Mouse (Mus musculus) retina, postnatal 1 day (tissue): ENCODE data around the gene Gm9507.
"Not testable (repeated sequence)": the region's sequence is repeated elsewhere in the genome, so short reads cannot be mapped to it uniquely, and the experiment has no call there.

Source experiments
- DNase-seq: peaks from one replicate; pipeline ENCODE4 v3.0.0-alpha.2; 2012

Gm9507 gene

DNA sequence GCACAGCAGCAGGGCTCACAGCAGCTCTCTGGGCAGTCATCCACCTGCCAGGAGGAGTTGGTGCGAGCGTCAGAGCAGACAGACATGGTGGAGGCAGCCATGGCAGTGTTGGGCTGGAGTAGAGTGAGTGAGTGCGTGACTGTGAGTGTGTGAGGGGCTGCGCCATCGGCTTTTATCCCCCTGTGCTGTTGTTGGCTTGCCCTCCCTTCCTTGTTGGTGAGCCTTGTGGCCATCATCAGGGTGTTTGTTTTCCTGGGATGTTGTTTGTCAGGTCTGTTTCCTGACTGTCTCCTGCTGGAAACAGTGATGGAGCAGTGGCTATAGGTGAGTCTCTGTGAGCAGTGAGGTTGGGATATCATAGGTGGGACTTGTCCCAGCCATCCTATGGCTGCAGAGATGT is at the start of gene Gm9507:
Gene Gm9507, minus strand, starts transcription at position 101 of the 400 bp plus-strand sequence.
- DNase-seq = no peak

DNA sequence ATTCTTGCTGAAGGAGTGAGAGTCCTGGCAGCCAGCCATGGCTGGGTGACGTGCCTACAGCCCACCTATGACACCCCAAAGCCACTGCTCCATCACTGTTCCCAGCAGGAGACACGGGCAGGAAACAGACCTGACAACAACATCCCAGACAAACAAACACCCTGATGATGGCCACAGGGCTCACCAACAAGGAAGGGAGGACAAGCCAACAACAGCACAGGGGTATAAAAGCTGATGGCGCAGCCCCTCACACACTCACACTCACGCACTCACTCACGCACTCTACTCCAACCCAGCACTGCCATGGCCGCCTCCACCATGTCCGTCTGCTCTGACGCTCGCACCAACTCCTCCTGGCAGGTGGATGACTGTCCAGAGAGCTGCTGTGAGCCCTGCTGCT is 40.9 kb upstream of the Gm9507 start, which contains the start of gene Gm10318:
Gene Gm10318, plus strand, starts transcription at position 301 of the 400 bp plus-strand sequence.
- peak; percentile 5 for DNase-seq

DNA sequence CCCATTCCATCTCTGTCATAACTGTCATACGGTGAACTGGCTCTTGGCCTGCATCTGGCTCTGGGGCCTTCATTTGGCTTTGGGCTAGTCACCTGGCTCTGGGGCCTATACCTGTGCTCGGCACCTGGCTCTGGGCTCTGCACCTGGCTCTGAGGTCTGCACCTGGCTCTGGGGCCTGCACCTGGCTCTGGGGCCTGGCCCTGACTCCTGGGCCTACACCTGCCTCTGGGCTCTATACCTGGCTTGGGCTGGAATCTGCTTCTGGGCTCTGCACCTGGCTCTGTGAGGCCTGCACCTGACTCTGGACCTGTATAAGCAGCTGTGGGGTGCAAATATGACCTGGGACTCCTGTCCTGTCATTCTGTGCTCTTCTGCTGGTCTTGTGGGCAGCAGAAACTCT is 35.9 kb upstream of the Gm9507 start:
- DNase-seq = no peak

DNA sequence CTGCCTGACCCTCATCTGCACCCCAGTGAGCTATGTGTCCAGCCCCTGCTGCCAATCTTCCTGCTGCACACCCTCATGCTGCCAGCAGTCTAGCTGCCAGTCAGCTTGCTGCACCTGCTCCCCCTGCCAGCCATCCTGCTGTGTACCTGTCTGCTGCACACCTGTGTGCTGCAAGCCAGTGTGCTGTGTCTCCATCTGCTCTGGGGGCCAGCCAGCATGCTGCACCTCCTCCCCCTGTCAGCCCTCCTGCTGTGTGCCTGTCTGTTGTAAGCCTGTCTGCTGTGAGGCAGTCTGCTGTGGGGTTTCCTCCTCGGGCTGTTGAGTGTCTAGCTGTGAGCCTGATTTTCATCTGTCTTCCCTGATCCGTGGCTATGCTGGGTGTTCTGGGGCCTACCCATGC is 35.3 kb upstream of the Gm9507 start:
- peak; percentile 5 for DNase-seq

DNA sequence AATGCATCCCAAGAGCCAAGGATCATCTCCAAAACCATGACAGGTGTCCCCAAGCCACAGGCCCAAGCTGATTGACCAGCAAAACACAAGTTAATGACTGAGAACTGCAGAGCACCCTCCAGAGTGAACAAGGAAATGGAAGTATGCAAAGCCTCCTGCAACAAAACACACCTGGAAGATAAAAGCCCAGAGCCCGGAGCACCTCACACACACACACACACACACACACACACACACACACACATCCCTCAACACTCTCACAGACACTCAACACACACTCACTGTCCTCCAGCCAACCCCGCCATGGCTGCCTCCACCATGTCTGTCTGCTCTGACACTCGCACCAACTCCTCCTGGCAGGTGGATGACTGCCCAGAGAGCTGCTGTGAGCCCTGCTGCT is 34.9 kb upstream of the Gm9507 start, which contains the start of gene Gm36176:
Gene Gm36176, plus strand, starts transcription at position 301 of the 400 bp plus-strand sequence.
- no peak for DNase-seq

DNA sequence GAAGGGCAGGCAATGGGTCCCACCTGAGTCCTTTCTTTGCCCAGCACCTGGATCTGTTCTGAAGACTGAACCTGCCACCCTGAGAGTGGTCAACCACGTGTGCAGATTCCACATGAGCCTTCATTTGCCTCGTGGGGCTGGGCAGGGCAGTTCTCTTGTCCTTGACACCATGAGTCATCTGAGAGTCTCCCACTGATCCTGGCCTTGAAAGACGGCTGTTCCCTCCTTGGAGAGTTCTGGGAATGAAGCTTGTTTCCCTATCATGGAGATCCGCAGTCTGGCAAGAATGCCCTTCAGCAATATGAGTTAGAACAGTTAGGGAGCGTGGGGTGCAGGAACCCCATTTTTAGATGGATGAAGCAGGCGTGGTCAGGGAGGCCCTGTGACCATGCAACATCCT is 27.4 kb upstream of the Gm9507 start:
- DNase-seq = no peak

DNA sequence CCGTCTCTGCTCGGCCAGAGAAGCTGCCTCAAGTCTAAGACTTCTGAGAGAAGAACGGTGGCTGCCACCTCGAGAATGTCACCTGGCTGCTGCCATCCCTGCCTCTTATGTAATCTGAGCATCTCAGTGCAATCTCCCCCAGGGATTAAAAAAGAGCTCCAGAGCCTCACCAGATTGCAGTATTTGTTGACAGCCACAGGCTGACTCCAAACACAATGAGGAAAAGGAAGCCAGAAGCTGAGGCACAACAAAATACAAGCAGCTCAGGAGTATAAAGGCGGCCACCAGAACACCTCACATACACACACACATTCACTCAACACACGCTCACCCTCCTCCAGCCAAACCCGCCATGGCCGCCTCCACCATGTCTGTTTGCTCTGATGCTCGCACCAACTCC is 24.0 kb upstream of the Gm9507 start, which contains the start of gene Krtap10-10:
Gene Krtap10-10, plus strand, starts transcription at position 301 of the 400 bp plus-strand sequence.
- DNase-seq = no peak

DNA sequence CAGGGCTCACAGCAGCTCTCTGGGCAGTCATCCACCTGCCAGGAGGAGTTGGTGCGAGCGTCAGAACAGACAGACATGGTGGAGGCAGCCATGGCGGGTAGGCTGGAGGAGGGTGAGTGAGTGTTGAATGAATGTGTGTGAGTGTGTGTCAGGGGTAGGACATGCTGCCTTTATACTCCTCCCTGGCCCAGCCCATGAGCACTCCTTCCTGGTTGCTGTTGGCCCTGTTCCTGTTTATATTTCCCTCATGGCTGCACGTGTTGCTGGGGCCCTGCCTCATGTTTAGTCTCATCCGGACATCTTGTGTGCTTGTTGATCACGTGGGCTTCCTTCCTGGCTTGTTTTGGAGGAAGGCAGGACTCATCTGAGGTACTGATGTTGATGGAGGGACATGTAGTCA is 15.3 kb upstream of the Gm9507 start, which contains the start of gene Krtap10-4:
Gene Krtap10-4, minus strand, starts transcription at position 145 of the 400 bp plus-strand sequence.
- no peak for DNase-seq

DNA sequence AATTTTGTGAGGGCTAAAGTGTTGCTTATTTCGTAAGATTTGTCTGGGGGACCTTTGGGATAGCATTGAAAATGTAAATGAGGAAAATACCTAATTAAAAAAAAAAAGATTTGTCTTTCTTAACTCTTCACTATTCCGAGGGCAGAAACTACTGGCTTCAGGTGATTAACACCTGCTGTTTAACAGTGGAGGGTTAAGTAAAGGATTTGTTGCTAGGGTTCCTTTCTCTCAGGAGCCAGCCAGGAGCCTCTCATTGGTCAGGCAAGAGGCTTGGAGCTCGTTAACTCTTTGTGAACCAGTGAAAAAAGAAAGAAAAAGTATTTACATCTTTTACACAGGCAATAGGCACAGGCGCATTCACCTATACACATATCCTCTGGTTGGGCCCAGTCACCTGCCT is 7.6 kb upstream of the Gm9507 start:
- DNase-seq = no peak

DNA sequence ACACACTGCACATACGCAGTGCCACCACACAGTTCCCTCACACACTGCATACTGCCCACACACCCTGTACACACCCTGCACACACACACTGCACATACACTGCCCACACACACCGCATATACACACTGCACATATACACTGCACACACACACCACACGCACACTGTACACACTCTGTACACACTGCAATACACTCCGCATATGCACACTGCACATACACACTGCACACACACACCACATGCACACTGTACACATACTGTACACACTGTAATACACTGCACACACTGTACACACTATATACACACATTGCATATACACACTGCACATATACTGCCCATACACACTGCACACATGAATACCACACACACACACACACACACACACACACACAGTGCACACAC is 6.9 kb upstream of the Gm9507 start:
- no peak for DNase-seq

DNA sequence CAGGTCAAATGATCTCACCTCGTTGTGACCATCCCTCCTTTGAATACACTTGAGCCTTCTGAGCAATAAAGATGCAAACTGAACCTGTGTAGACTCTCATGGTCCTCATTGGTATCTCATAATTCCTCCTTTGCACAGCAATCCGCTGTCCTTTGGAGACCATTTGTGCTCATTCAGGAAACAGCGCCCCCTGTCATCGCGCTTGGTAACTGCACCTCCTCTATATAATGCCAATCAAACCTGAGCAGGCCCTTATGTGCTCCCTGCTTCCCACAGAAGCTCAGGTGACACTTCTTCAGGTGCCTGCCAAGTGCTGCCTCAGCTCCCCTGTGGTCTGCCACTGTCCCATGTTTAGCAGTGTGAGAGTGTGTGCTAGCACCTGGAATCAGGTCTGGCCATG is 3.9 kb upstream of the Gm9507 start:
- peak; percentile 45 for DNase-seq

DNA sequence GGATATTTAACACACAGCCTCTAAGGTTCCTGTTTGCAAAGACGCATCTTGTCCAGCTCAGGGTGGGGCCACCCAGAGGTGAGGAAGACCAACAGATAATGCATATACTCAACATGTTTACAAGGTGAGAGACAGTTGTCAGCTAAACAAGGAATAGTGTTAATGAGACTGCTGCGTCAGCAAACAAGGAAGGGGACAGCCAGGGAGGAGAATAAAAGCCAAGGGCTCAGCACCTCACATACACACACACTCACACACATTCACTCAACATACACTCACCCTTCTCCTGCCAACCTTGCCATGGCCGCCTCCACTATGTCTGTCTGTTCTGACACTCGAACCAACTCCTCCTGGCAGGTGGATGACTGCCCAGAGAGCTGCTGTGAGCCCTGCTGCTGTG is 2.7 kb upstream of the Gm9507 start, which contains the start of gene Gm2696:
Gene Gm2696, plus strand, starts transcription at position 301 of the 400 bp plus-strand sequence.
- DNase-seq = no peak

DNA sequence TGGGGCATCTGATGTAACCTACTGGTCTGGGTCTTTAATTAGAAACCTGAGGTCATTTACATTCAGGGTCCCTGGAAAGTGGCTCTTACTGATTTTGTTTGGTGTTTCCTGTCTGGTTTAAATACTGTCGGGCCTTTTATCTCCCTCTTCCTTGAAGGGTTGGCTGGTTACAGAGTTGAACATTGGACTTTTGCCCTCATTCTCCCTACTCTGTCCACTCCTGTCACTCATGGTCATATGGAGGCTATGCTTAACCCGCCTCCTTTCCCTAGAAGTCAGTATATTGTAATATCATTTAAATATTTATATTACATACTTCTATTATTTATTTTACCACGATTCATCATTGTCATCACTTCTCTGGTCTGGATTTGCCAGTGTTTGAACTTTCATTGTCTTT is 7.5 kb downstream of the Gm9507 start:
- DNase-seq = no peak

DNA sequence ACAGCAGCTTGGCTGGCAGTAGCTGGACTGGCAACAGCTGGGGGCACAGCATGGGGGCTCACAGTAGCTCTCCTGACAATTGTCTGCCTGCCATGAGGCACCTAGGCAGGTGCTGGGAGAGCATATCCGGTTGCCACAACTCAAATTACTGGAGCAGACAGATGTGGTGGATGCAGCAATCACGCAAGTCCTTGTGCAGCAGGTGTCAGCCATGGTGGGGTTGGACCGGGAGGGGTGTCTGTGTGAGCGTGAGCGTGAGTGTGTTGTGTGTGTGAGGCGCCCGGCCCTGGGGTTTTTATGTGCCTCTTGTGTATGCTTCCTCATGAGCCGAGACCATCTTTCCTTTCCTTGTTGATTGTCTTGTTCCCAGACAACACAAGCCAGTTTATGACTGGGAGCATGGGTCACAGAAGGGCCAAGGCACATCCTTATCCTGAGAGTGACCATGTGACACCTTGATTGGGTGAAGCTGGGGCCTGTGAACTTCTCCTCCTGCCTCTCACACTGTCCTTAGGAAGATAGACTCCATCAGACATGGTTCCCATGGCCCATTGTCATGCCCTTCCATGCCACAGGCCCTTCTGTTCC is 12.6 kb downstream of the Gm9507 start, which contains the start of gene Gm19668:
Gene Gm19668, minus strand, starts transcription at position 213 of the 588 bp plus-strand sequence.
- DNase-seq = peak; percentile 51

DNA sequence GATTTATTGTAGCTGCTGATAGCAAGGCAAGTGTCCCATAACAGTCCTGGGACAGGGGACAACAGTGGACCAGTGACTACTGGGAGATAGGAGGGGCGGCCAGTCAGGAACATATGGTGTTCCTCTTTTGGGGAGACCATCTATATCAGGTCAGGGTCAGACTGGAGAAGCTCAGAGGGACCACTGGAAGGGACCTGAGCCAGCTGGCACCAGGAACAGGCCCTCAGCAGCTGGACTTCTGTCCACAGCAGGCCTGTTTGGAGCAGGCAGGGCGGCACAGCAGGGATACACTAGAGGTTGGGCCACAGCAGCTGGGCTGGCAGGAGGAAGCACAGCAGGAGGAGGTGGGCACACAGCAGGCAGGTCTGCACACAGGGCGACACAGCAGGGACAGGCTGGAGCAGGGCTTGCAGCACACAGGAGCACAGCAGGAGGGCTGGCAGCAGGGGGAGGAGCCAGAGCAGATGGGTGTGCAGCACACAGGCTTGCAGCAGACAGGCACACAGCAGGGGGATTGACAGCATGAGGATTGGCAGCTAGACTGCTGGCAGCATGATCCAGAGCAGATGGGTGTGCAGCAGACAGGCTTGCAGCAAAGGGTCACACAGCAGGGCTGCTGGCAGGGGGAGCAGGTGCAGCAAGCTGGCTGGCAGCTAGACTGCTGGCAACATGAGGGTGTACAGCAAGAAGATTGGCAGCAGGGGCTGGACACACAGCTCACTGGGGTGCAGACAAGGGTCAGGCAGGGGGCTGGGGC is 13.3 kb downstream of the Gm9507 start:
- not testable (repeated sequence) for DNase-seq

DNA sequence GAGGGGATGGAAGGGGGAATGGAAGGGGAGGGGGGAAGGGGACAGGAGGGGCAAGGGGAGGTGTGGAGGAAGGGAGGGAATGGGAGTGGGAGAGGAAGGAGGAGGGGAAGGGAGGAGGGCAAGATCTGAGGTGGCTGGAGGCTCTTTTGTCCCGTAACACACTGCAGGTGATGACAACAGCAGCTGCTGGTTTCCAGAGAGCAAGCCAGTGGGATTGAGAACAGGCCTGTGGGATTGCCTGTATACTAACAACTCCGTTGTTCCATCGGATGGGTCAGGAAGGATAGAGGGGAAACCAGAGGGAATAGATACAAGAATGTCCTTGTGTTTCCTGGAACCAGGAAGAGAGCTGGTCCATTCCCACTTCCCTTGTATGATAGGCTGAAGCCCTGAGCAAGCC is 14.0 kb downstream of the Gm9507 start:
- peak; percentile 39 for DNase-seq

DNA sequence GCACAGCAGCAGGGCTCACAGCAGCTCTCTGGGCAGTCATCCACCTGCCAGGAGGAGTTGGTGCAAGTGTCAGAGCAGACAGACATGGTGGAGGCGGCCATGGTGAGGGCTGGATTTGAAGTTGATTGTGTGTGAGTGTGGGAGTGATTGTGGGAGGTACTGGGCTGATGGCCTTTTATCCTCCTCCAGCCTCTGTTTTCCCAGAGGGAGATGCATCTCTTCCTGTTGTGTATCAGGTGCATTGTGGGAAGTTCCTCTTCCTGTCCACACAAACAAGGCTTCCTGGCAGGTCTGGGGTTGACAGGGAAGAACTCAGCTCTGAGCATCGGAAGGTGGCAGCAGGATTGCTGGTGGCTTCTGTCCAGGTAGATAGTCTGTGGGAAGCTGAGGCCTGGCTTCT is 16.7 kb downstream of the Gm9507 start, which contains the start of gene Gm9639:
Gene Gm9639, minus strand, starts transcription at position 101 of the 400 bp plus-strand sequence.
- no peak for DNase-seq

DNA sequence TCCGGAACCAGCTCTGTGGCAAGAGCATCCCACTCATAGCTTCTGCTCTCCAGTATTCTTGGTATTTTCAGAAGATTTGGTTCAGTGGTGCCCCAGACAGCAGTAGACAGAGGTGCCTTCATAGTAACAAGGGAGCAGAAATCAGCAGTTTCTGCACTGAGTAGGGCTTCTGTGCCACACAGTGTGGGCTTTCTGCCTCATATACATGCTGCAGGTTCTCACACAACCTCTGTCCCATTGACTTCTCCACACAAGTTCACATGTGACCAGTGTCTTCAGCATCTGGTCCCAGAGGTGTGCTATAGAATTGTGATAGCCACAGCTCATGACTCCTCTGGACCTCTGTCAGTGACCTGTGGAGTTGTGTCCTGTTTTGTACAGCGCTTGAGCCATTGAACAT is 23.0 kb downstream of the Gm9507 start:
- no peak for DNase-seq

DNA sequence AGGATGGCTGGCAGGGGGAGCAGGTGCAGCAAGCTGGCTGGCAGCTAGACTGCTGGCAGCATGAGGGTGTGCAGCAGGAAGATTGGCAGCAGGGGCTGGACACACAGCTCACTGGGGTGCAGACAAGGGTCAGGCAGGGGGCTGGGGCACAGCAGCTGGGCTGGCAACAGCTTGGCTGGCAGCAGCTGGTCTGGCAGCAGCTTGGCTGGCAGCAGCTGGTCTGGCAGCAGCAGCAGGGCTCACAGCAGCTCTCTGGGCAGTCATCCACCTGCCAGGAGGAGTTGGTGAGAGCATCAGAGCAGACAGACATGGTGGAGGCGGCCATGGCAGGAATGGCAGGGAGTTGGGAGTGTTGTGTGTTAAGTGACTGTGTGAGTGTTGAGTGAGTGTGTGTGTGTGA is 23.8 kb downstream of the Gm9507 start, which contains the start of gene Gm7137:
Gene Gm7137, minus strand, starts transcription at position 325 of the 400 bp plus-strand sequence.
- not testable (repeated sequence) for DNase-seq

DNA sequence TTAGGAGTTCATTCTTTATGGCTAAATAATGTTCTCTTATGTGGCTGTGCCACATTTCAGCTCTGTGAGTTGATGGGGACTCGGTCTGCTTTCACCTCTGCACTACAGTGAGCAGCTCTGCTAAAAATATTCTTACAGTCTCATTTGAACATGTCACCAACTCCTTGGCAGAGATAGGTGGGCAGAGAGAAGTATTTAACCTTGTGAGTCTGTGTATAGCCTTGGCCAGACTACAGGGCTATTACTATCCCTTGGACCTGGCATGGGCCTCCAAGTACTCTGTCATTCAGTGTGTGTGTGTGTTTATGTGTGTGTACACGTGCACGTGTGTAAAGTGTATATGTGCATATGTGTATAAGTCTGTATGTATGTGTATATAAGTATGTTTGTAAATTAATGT is 28.2 kb downstream of the Gm9507 start:
- not testable (repeated sequence) for DNase-seq

DNA sequence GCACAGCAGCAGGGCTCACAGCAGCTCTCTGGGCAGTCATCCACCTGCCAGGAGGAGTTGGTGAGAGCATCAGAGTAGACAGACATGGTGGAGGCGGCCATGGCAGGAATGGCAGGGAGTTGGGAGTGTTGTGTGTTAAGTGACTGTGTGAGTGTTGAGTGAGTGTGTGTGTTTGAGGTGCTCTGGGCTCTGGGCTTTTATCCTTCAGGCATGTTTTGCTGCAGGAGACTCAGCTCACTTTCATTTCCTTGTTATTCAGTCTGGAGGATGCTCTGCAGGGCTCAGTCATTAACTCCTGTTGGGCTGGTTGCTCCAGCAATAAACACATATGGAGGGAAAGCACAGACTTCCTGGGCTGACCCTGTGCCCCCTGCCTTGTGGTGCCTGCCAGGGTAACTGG is 29.2 kb downstream of the Gm9507 start, which contains the start of gene Gm3250:
Gene Gm3250, minus strand, starts transcription at position 101 of the 400 bp plus-strand sequence.
- not testable (repeated sequence) for DNase-seq

DNA sequence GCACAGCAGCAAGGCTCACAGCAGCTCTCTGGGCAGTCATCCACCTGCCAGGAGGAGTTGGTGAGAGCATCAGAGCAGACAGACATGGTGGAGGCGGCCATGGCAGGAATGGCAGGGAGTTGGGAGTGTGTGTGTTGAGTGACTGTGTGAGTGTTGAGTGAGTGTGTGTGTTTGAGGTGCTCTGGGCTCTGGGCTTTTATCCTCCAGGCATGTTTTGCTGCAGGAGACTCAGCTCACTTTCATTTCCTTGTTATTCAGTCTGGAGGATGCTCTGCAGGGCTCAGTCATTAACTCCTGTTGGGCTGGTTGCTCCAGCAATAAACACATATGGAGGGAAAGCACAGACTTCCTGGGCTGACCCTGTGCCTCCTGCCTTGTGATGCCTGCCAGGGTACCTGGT is 34.8 kb downstream of the Gm9507 start, which contains the start of gene Gm7138:
Gene Gm7138, minus strand, starts transcription at position 101 of the 400 bp plus-strand sequence.
- not testable (repeated sequence) for DNase-seq

DNA sequence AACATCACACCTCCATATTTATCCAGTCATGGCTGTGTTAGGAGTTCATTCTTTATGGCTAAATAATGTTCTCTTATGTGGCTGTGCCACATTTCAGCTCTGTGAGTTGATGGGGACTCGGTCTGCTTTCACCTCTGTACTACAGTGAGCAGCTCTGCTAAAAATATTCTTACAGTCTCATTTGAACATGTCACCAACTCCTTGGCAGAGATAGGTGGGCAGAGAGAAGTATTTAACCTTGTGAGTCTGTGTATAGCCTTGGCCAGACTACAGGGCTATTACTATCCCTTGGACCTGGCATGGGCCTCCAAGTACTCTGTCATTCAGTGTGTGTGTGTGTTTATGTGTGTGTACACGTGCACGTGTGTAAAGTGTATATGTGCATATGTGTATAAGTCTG is 39.5 kb downstream of the Gm9507 start:
- not testable (repeated sequence) for DNase-seq

DNA sequence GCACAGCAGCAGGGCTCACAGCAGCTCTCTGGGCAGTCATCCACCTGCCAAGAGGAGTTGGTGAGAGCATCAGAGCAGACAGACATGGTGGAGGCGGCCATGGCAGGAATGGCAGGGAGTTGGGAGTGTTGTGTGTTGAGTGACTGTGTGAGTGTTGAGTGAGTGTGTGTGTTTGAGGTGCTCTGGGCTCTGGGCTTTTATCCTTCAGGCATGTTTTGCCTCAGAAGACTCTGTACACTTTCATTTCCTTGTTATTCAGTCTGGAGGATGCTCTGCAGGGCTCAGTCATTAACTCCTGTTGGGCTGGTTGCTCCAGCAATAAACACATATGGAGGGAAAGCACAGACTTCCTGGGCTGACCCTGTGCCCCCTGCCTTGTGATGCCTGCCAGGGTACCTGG is 40.4 kb downstream of the Gm9507 start, which contains the start of gene Gm3238:
Gene Gm3238, minus strand, starts transcription at position 101 of the 400 bp plus-strand sequence.
- DNase-seq = not testable (repeated sequence)
